Mouse (Mus musculus): ENCODE data around the gene Sf1.

Gene Sf1

DNA sequence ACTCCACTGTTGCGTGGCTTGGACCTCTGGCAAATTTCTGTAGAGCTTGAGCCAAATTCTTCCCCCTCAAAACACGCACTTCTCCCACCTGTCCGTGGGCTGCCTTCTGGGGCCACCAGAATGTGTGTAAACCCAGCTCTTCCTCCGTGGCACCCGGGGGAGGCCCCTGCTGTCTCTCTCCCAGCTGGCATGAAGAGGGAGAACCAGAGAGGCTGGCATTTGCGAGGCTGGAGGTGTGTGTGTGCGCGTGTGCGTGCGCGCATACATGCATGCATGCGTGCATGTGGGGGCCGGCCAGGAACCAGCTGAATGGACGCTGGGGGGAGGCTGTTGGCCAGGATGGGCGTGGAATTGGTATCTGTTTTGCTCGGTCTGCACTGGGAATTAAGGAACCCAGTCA lies 59.8 kb downstream of the Sf1 start:
- no peak for DNase-seq

DNA sequence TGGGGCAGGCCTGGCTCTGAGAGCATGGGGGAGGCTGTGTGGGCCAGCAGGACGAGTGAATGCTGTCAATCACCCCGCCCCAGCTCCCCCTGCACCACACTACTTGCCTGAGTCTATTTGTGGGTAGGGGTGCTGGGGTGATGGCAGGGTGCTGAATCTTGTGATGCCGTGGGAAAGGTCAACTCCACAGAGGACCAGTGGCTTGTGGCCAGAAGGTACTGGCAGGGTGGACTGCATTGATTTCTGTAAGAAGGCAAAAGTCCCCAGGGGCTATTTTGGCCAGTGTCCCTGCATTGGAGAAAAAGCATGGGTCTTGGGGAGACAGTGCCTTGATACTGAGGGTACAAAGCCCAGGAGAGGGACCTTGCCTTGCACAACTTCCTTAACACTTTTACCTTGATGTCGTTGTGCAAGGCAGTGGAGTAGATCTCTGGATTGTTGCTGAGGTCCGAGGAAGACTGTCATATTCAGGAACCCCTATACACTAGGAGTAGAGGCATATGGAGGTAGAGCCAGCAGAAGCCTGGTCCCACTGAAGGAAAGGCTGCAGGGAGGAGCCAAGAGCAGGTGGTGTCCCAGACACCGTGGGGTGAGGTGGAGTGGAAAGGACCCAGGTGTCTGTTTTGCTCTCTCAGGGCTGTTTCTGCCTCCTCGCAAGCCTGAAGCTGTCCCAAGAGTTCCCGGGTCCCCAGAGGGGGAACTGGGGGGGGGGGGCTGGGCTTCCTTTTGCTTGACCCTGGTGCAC lies 60.8 kb downstream of the Sf1 start:
- no peak for DNase-seq

DNA sequence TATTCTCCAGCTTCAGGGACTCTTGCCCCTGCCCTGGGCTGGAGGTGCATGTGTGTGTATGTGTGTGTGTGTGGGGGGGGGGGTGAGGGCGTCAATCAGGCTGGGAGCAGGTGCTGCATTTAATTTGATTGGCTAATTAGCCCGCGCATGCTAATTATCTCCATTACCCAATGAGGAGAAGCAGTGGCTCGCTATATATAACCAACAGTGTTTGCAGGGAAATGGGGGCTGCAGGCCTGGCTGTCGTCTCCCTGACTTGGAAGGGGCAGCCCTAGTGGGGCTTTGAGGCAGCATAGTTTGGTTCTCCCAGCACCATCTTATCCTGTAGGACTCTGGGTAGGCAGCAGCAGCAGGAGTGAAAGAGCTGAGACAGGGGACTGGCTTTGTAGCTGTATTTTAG lies 62.1 kb downstream of the Sf1 start:
- no peak for DNase-seq

DNA sequence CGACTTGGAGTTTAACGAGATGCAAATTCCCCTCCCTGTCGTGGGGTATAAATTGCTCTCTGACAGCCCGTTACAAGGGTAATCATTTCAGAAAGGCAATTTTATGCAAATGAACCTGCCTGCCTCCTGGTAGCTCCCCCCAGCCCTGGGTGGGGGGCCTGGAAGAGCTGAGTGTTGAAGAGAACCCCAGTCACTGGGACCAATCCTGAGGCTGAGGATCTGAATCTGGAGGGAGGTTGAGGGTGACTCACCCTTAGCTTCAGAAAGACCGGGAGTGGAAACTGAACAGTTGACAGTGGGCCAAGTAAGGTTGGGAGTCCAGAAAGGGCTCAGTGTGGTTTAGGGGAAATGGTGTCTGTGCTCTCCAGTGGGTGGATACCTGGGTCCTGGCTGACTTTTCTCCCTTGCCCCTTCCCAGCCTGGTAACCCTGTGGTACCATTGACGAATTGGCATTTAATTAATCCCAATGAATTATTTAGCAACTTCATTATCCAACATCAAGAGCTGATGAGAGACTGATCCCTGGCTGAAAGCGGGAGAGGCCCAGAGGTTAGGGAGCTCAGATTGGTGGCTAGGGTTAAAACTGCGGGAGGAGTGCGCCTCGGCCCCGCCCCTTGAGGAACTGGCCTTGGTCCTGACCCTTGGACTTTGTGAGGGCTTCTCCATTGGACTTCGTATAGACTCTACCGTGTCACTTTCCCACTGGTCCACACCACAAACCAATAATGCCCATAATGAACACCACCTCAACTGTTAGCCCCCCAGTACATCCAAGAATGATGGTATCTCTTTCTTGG lies 63.4 kb downstream of the Sf1 start:
- DNase-seq = peak; percentile 56
